Mouse (Mus musculus): ENCODE measurements around the gene Lrp1. TPM values are rescaled to one million over a fixed set of nuclear protein-coding genes. Genes with fewer than 3 reads are reported as not detected.
A peak's percentile ranks its signal among the peaks of the same experiment; 100 is the strongest.

Gene Lrp1
- polyA plus RNA-seq, 1 experiment from 2014 or later, result 71.2 TPM

DNA sequence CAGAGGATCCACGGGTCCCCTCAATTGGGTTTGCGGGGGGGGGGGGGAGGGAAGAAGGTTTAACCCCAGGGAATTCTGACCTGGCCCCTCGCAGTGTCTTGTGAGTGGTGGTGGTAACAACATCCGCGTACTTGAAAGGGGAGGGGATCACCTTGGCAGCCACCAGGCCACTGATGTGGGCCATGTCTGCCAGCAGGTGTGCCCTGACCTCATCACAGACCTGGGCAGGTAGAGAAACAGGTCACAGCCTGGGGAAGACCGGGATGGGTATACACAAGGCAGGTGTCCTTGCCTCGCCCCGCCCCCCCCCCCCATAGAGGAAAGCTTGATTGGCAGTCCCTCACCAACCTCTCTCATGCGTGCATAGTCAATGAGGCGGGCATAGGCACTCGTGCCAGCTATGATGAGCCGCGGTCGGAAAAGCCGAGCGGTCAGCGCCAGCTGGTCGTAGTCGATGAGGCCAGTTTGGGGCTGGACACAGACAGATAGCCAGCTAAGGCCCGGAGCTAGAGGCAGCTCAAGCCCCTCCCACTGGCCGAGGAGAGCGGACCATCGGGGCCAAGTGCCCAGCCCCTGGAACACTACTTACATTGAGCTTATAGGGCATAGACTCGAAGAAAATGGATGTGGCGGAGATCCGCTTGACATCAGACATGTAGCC is 101.8 kb downstream of the Lrp1 start:
- 96% methylated on average over 25 of the region's 26 CpGs for WGBS

GRCm38 (mm10) chr10:127517941-127518340 is 103.0 kb downstream of the Lrp1 start:
- no peak for DNase-seq (ENCODE audit: low spot score)

More for the DNA sequence above, 101.8 kb downstream of the Lrp1 start:
- DNase-seq (ENCODE audit: low spot score) (no peak), ATAC-seq (replicated peaks; ENCODE audit: low FRiP score) (no peak)
- H3K36me3 ChIP-seq (ENCODE audit: control insufficient read depth, insufficient read depth, low read length), result peaks cover 12% of the 10 kb centered on the region
- peaks cover 33% of the 10 kb centered on the region for H3K4me1 ChIP-seq (replicated peaks; ENCODE audit: control insufficient read depth, insufficient read depth, low read length)
- no peak overlapping the region for H3K27ac ChIP-seq (ENCODE audit: low read depth, low read length)
- H3K4me3 ChIP-seq (ENCODE audit: low read depth, low read length), result no peak overlapping the region
- H3K27me3 ChIP-seq (ENCODE audit: control insufficient read depth, insufficient read depth, low read length), result peaks cover 25% of the 10 kb centered on the region
- H3K9ac ChIP-seq (ENCODE audit: low read length), result no peak overlapping the region
- no peak overlapping the region for H3K4me2 ChIP-seq (ENCODE audit: low read depth, low read length, severe bottlenecking)
- H3K9me3 ChIP-seq (ENCODE audit: control insufficient read depth, low read length), result no peaks in the 10 kb centered on the region

GRCm38 (mm10) chr10:127516576-127517260 is 104.2 kb downstream of the Lrp1 start:
- Histone ChIP-seq H3K4me1 (replicated peaks; ENCODE audit: control insufficient read depth, insufficient read depth, low read length) (peaks cover 43% of the 10 kb centered on the region), H3K9ac (ENCODE audit: low read length) (peak overlapping the region; percentile 27), H3K27me3 (ENCODE audit: control insufficient read depth, insufficient read depth, low read length) (peaks cover 32% of the 10 kb centered on the region), H3K4me2 (ENCODE audit: low read depth, low read length, severe bottlenecking) (peak overlapping the region; percentile 33), H3K9me3 (ENCODE audit: control insufficient read depth, low read length) (no peaks in the 10 kb centered on the region), H3K36me3 (ENCODE audit: control insufficient read depth, insufficient read depth, low read length) (peaks cover 12% of the 10 kb centered on the region), H3K4me3 (ENCODE audit: low read depth, low read length) (no peak overlapping the region), H3K27ac (ENCODE audit: low read depth, low read length) (no peak overlapping the region; the same call in 1 of the 2 replicates)
- DNase-seq (ENCODE audit: low spot score) (peak; percentile 81), ATAC-seq (replicated peaks; ENCODE audit: low FRiP score) (no peak)
- whole genome bisulfite sequencing, result 6% methylated on average over 30 of the region's 30 CpGs

More at GRCm38 (mm10) chr10:127517941-127518340, 103.0 kb downstream of the Lrp1 start:
- Histone ChIP-seq H3K36me3 (ENCODE audit: control insufficient read depth, insufficient read depth, low read length) (peaks cover 12% of the 10 kb centered on the region), H3K4me3 (ENCODE audit: low read depth, low read length) (no peak overlapping the region), H3K9me3 (ENCODE audit: control insufficient read depth, low read length) (no peaks in the 10 kb centered on the region), H3K4me2 (ENCODE audit: low read depth, low read length, severe bottlenecking) (no peak overlapping the region), H3K9ac (ENCODE audit: low read length) (no peak overlapping the region), H3K27ac (ENCODE audit: low read depth, low read length) (no peak overlapping the region), H3K4me1 (replicated peaks; ENCODE audit: control insufficient read depth, insufficient read depth, low read length) (peaks cover 42% of the 10 kb centered on the region), H3K27me3 (ENCODE audit: control insufficient read depth, insufficient read depth, low read length) (peaks cover 24% of the 10 kb centered on the region)
- 90% methylated on average over 22 of the region's 22 CpGs for WGBS
- no peak for ATAC-seq (replicated peaks; ENCODE audit: low FRiP score)

- Histone ChIP-seq H3K4me2 (ENCODE audit: low read depth, low read length, severe bottlenecking) (peak overlapping the region; percentile 33), H3K4me3 (ENCODE audit: low read depth, low read length) (no peak overlapping the region), H3K9me3 (ENCODE audit: control insufficient read depth, low read length) (no peaks in the 10 kb centered on the region), H3K4me1 (replicated peaks; ENCODE audit: control insufficient read depth, insufficient read depth, low read length) (peaks cover 42% of the 10 kb centered on the region), H3K36me3 (ENCODE audit: control insufficient read depth, insufficient read depth, low read length) (peaks cover 12% of the 10 kb centered on the region), H3K27me3 (ENCODE audit: control insufficient read depth, insufficient read depth, low read length) (peaks cover 39% of the 10 kb centered on the region), H3K9ac (ENCODE audit: low read length) (peak overlapping the region; percentile 16), H3K27ac (ENCODE audit: low read depth, low read length) (no peak overlapping the region)
- 13% methylated on average over 8 of the region's 8 CpGs for WGBS
- ATAC-seq (replicated peaks; ENCODE audit: low FRiP score) (no peak), DNase-seq (ENCODE audit: low spot score) (no peak)
Measured at GRCm38 (mm10) chr10:127515983-127516459, 104.9 kb downstream of the Lrp1 start.

- no peak for ATAC-seq (replicated peaks; ENCODE audit: low FRiP score)
- Histone ChIP-seq H3K36me3 (ENCODE audit: control insufficient read depth, insufficient read depth, low read length) (peaks cover 12% of the 10 kb centered on the region), H3K4me3 (ENCODE audit: low read depth, low read length) (no peak overlapping the region), H3K27me3 (ENCODE audit: control insufficient read depth, insufficient read depth, low read length) (peaks cover 45% of the 10 kb centered on the region), H3K27ac (ENCODE audit: low read depth, low read length) (no peak overlapping the region), H3K4me2 (ENCODE audit: low read depth, low read length, severe bottlenecking) (no peak overlapping the region), H3K4me1 (replicated peaks; ENCODE audit: control insufficient read depth, insufficient read depth, low read length) (peaks cover 47% of the 10 kb centered on the region), H3K9ac (ENCODE audit: low read length) (no peak overlapping the region), H3K9me3 (ENCODE audit: control insufficient read depth, low read length) (no peaks in the 10 kb centered on the region)
- WGBS, result 25% methylated on average over 9 of the region's 9 CpGs
- DNase-seq (ENCODE audit: low spot score), result peak; percentile 58
Measured at GRCm38 (mm10) chr10:127515271-127515982, 105.5 kb downstream of the Lrp1 start.

GRCm38 (mm10) chr10:127514764-127515163 is 106.2 kb downstream of the Lrp1 start, which contains the start of gene Ndufa4l2:
Gene Ndufa4l2, plus strand, starts transcription at chr10:127514967.
- ATAC-seq (replicated peaks; ENCODE audit: low FRiP score) (no peak), DNase-seq (ENCODE audit: low spot score) (peak; percentile 53)
- H3K27me3 ChIP-seq (ENCODE audit: control insufficient read depth, insufficient read depth, low read length), result peaks cover 51% of the 10 kb centered on the region
- 0 out of 2 replicates have a peak within 1 kb of the TSS, but pooled peaks have one; percentile 6 for H3K4me3 ChIP-seq (ENCODE audit: low read depth, low read length)
- peak within 1 kb of the TSS; percentile 83; the same call in 1 of the 2 replicates for H3K4me2 ChIP-seq (ENCODE audit: low read depth, low read length, severe bottlenecking)
- no peaks in the 10 kb centered on the region for H3K9me3 ChIP-seq (ENCODE audit: control insufficient read depth, low read length)
- no peak within 1 kb of the TSS for H3K27ac ChIP-seq (ENCODE audit: low read depth, low read length)
- H3K36me3 ChIP-seq (ENCODE audit: control insufficient read depth, insufficient read depth, low read length), result peaks cover 9% of the 10 kb centered on the region
- 14% methylated on average over 6 of the region's 6 CpGs for WGBS
- peaks cover 52% of the 10 kb centered on the region for H3K4me1 ChIP-seq (replicated peaks; ENCODE audit: control insufficient read depth, insufficient read depth, low read length)
- peak within 1 kb of the TSS; percentile 24; the same call in 1 of the 2 replicates for H3K9ac ChIP-seq (ENCODE audit: low read length)

GRCm38 (mm10) chr10:127514111-127514698 is 106.7 kb downstream of the Lrp1 start:
- peak overlapping the region; percentile 24; the same call in 1 of the 2 replicates for H3K9ac ChIP-seq (ENCODE audit: low read length)
- 11% methylated on average over 13 of the region's 13 CpGs for whole genome bisulfite sequencing
- H3K4me2 ChIP-seq (ENCODE audit: low read depth, low read length, severe bottlenecking), result peak overlapping the region; percentile 83; the same call in 1 of the 2 replicates
- H3K4me1 ChIP-seq (replicated peaks; ENCODE audit: control insufficient read depth, insufficient read depth, low read length), result peaks cover 58% of the 10 kb centered on the region
- peaks cover 9% of the 10 kb centered on the region for H3K36me3 ChIP-seq (ENCODE audit: control insufficient read depth, insufficient read depth, low read length)
- DNase-seq (ENCODE audit: low spot score) (peak; percentile 51), ATAC-seq (replicated peaks; ENCODE audit: low FRiP score) (no peak)
- no peaks in the 10 kb centered on the region for H3K9me3 ChIP-seq (ENCODE audit: control insufficient read depth, low read length)
- H3K27ac ChIP-seq (ENCODE audit: low read depth, low read length), result no peak overlapping the region
- H3K4me3 ChIP-seq (ENCODE audit: low read depth, low read length), result no peak overlapping the region
- peaks cover 56% of the 10 kb centered on the region for H3K27me3 ChIP-seq (ENCODE audit: control insufficient read depth, insufficient read depth, low read length)
